Mouse (Mus musculus) lung, adult 18-20 months (tissue): ENCODE measurements at regions not wholly inside any gene's neighbourhood (a gene's known extent, or its start where the extent isn't known, plus 50 kb on each side); places are given as distances from the start of the nearest gene placed in this dataset.

Experiments
- DNase-seq, 2 experiments: peaks; one replicate each; pipeline ENCODE4 v3.0.0; 2022; ENCODE audit warnings: mixed read lengths in 2 of 2

DNA sequence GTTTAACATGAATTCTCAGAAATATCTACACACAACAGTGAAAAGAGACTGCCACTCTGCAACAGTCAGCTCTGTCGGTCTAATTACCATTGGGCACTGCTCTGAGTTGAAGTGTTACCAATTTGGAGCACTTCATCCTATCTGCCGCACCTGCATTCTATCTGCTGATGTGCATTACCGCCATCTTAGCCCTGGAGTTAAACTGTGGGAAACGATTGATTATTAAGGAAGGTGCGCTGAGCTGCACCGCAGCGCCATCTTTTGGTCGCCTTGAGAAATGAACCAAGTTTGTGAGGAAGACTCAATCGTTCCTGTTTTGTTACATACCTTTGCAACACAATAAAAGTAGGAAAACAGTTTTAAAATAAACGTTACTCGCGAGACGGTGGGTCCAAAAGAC lies 110.5 kb downstream of the Rergl start:
- DNase-seq = no peak

DNA sequence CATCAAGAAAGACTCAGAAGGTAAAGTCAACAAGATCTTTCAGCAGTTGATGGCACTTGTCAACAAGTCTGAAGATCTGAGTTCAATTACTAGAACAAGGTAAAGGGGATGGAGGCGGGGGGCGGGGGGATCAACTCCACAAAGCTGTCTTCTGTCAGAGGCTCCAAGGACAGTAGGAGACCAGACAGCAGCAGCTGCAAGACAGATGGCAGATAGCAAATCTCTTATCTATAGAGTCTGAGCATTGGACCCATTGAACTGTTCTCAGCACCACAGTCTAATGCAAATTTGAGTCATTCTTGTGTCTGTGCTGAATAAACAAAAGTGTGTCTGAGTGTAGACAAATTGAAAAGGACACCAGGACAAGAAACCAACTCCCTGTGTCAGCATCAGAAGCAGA lies 150.8 kb downstream of the Rergl start:
- DNase-seq = no peak

DNA sequence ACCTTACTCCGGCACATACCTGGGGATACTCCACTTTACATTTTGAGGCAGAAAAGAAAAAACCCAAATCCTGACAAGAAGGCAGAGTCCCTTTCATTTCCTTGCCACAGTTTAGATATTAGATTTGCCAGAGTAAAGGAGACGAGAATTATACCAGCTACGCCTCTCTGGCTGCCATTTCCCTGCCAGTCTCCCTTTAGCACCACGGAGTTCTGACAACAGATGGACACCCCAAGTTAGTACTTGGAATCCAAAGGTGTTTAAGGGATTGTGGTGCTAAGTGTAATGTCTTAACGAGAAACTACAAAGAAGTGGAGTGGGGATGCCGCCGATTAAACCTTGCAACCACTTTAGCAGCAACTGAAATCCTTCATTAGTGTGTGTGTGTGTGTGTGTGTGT lies 176.6 kb downstream of the Rergl start:
- DNase-seq = no peak

DNA sequence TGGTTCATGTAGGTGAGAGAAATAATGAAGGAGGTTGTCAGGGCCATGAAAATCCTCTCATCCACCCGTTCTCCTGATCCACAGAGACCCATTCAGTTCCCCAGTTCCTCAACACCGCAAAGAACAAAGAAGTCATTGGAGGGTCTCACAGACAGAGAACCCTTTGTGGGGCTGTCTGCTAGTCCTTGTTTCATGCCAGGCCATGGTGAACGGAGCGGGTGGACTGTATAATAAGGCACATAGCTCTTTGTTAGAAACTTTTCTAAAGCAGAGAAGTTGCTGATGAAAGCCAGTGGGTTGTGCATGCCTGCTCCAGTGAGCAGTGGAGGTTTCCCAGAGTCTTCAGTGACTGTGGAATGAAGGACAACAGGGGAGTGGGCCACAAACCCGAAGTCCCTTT lies 194.1 kb downstream of the Rergl start:
- DNase-seq = no peak

DNA sequence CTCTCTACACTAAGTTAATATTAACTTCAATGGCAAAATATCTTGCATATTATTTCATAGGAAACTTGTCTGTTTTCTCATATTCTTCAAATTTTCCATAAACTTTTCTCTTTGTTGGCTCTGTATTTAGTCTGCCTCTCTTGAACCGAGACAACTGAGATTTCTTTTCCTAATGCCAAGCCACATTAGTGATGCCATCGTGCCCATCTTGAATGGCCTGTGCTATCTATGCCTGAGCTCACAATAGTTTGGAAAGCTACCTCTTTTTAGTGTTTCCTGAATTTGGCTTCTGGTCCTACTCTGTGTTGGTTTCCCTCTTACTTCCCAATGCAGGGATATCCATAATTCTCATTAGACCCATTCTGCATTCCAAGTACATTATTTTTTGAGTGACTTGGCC lies 197.5 kb downstream of the Rergl start:
- DNase-seq = no peak

DNA sequence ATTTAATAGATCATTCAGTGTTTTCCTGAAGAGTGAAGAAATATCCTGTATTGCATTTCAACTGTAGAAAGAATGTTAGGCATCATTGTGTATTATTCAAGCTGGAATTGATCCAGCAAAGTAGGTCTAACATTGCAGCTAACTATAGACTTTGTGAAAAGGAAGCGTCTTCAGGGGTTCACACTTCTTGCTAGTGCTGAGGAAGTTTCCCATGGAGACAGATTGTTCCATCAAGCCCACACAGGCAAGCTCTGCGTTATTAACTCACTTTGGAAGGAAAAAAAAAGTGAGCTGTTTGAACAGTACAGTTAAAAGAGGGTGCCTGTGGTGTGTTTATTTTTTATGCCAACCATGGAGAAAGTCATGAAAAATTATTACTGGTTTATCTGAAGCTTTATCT lies 206.1 kb downstream of the Rergl start:
- no peak for DNase-seq

DNA sequence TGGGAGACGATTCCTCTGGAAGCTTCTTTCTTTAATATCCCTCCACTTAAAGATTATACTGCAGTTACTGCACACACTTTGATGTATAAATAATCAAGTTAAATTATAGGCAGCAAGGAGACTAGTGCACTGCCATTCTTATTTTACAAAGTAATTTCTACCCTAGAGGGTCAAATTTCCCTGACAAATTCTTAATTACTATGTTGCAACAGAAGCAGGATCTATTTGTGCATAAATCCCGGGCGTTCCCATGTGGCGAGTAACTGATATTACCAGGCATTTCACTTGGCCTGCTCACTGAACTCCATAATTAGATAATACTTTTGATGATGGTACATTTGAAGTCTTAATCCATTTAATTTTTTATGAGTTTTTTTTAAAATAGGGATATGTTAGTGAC lies 222.7 kb downstream of the Rergl start:
- DNase-seq = no peak

DNA sequence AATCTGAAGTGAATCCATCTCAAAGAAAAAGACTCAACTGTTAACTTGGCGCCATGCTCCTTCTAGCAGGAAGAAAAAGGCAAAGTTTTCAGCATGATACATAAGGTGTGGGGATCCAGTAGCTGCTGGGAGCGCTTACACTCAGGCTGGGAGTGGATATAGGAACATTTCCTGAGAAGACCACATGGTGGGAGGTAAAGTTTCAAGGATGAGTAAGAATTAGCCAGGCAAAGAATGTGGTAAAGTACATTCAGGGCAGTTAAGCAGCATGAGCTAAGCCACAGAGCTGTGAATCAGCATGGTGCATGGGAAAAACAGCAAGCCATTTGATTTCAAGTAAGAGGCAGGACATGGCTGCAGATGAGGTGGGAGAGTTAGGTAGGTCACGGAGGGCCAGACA lies 226.3 kb downstream of the Rergl start:
- DNase-seq = no peak

DNA sequence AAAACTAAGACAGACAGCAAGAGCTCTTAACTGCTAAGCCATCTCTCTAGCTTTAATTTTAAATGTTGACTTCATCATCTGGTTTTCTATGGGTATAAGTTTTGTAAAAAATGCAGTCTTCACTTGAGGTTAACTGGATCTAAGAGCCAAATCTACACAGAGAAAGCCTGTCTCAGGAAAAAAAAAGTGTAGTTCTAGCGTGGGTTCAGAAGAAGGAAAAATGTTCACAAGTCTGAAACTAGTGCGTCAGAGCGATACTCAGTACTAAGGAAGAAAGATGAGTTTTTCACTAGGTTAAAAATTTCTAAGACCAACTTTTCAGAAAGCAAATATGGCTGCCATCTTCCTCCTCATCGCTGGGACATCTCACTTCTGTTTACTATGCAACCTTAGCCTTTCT lies 248.1 kb downstream of the Rergl start:
- DNase-seq = no peak

DNA sequence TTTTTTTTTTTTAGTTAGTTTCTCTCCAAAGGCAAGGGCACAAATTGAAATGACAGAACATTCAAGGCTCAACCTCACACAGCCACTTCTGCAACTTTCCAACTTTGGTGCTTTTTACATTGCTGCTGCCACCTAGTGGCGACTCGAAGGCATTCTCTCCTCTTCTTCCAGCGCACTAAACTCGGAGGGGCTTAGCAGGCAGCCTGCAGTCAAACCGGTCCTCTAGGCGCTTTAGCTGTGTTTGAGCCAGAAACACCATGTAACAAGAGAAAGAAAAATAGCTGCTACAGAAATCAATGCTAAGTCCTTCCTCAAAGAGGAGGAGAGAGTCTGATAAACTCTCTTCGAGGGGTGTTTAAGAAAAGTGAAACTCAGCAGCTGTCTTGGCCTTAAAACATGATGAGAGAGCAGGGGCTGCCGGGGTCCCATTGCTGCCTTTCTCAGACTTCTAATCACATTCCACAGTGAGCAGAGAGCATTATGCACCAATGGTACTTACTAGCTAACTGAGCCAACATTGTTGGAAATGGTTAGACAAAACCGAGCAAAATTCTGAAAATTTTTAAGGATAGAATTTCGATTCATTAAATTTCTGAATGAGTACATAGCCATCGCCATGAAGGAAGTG lies 252.7 kb downstream of the Rergl start:
- peak; percentile 3 to 6 for DNase-seq

DNA sequence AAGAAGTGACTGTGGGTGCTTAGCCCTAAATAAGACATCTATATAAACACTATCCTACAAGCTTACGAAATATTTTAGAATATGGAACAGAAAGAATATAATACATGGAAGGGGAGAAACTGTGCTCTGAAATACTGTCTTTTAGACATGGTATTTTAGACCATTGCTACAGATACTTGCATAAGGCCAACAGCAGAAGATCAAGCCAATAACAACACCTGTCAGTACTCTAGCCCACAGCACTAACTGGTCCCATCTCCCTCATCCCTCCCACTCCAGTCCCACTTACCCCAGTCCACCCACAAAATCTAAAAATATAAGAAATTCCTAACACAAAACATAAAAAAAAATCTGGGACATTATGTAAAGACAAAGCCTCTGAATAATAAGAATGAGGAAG lies 275.6 kb downstream of the Rergl start:
- DNase-seq = no peak

DNA sequence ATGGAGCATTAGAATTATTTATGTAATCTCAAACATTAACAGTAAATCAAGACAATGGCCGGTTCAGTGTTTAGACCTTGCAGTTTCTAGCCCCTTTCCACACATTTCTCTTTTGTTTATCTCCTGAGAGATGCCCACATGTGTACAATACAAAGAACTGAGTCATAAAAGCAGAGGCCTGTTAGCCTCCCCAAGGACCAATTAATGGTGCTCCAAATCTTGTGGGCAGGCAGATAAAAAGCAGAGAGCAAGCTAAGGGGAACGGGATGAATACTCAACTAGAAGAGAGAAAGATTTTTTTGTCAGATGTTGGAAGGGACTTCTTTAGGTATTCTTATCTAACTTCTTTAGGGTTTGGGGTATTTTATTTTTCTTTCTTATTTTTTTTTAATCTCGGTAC lies 287.3 kb downstream of the Rergl start:
- DNase-seq = no peak

DNA sequence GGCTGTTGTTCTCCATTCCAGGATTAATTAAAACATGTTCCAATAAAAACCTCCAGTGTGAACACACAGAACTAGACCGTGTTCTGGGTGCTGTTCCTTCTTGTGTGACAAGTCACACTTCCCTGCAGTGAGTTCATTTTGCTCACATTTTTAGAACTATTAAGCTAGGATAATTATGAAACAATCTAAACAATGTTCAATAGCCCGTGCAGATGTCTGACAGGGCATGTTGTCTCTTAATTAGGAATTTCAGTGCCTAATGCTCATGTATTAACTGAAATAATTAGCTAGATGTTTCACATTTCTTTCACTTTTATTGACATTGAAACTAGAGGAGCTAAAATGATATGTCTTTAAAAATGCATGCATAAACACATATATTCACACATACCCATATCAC lies 291.5 kb downstream of the Rergl start:
- no peak for DNase-seq

DNA sequence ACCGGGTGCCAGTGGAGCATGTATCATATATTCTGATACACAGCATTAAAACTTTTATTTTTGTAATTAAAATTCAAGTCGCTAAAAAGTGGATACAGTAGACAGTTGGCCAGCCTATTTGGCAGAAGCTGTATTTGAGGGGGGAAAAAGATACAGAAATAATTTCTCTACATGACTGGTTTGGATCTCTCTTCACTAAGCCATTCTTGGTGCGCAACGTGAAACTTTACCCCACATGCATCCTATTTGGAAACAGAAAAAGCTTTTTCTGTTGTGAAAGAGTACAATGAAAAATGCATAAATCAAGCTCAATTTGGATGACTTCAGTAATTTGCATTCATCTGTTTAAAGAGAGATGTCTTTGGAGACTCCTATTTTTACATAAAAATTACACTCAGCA lies 303.2 kb downstream of the Rergl start:
- DNase-seq = no peak

DNA sequence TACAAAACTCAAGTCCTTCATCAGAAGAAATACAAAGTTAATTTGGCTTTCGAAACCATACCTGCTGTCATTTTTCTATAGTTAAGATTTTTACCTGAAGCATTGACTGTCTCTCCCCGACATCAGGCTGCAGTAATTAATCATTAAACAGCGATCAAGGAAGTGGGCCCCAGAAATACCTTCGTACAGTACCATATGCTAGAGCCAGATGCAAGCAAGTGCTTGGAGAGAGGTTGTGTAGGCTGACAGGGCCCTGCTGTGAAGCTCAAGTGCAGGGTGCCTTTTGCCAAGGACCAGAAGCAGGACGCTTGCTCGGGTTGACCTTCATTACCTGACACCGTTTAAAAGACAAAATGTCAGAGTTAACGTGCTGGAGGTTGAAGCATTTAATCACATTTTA lies 315.3 kb downstream of the Rergl start:
- no peak for DNase-seq

DNA sequence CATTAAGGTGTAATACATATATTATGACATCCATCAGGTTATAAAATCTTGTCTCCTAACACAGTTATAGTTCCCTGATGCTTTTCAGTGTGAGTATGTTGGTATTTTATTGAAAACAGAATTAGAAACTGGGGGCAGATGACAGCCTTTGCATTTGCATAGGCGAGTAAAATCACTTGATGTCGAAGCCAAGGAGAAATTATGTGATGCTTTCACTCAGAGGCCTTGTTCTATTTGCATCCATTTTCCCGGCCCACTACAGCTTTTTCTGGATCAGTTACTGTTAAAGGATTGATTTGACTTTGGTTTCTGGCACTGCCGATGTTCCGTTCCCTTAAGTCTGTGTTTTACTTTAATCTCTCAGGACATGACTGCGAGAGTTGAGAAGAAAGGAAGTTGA lies 341.4 kb downstream of the Rergl start:
- no peak for DNase-seq

DNA sequence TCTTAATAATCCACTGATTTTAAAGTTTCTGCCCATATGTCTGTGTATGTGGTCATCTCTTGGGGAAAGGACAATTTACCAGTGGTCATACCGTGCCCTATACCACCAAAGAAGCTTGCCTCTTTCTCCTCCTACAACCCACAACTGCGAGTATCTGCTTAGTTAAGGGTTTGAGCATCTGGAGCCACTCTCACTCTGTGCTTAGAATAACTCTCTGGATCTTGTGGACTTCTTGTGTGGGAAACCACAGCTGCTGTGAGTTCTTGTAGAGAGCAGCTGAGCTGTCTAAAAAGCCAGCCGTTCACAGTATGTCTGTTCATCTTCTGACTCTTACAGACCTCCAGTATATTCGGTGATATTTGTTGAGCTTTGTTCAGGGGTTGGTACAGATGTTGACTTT lies 342.0 kb downstream of the Rergl start:
- DNase-seq = no peak

DNA sequence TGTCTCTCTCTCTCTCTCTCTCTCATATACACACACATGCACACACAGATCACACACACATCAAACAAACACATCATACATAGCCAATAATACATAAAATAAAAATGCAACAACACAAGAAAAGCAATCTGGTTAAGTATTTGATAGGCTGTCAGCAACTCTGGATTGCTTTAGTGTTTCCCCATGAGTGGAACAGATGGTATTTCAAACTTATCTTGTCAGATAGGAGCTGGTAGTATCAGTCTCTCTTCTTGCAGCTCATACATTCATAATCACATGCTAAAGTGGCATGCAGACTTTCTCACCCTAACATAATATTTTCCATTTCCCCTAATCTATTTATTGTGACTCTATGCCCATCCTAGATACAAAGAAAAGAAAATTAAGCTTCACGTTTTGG lies 347.0 kb downstream of the Rergl start:
- no peak for DNase-seq

DNA sequence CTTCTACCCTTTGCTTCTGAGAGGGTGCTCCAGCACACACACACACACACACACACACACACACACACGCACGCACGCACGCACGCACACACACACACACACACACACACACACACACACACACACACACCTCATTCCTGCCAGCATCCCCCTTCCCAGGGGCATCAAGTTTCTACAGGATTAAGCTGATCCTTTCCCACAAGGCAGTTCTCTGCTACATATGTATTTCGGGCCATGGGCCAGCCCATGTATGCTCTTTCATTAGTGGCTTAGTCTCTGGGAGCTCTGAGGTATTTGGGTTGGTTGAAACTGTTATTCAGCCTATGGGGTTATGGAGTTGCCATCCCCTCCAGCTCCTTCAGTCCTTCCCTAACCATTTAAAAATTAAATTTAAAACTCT lies 366.1 kb downstream of the Rergl start:
- DNase-seq = no peak

DNA sequence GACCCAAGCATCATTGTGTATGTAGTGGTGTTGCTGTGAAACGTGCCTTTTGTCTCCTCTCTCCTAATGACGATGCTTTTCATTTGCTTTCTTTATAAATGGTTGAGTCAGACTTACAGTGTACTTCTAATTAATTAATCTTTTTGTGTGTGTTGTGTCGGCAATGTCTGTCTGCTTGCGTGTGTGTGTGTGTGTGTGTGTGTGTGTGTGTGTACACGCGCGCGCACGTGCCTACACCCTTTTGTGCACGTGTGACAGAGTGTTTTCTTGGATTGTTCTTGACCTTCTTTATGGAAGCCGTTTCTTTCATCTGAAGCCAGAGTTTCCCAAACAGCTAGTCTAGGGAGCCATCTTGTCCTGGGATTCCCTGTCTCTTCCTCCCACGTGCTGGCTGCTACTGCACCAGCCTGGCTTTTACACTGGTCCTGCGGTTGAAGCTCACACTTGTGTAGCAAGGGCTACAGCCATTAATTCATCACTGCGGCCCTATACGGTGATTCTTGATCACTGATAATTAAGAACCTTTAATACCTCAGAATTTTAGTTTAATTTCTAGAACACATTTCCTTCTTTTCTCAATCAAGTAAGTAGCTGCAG lies 369.6 kb downstream of the Rergl start:
- DNase-seq = no peak

DNA sequence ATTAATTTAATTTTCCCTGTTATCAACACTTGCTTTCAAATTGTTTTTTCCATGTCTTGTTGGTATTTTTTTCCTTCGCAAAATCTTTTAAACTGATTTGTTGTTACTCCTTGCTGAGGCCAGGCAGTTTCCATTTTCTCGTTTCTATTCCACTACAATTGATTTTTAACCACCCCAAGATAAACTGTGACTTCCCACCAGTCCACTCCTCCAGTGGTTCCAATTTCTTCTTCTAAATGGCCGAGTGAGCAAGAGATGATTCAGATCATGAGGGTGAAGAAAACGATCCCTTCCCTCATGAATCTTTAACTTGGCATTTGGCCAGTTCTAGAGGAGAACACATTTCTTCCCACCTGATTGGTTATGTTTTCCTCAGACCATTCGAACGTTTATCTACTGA lies 393.5 kb downstream of the Rergl start:
- DNase-seq = no peak

DNA sequence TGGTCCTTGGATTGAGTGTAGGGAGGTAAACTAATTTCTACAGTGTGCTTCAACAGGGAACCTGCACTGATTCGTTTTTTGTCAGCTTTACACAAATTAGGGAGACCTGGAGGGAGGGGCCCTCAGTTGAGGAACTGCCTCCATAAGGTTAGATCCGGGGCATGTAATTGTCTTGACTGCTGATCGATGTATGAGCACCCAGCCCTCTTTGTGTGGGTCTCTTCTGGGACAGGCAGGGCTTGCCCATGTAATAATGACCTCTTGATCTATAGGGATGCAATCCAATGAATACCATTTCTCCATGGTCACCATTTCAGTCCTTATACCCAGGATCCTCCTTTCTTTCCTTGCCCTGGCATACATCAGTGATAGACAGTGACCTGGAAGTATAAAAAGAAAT lies 398.4 kb downstream of the Rergl start:
- no peak for DNase-seq

DNA sequence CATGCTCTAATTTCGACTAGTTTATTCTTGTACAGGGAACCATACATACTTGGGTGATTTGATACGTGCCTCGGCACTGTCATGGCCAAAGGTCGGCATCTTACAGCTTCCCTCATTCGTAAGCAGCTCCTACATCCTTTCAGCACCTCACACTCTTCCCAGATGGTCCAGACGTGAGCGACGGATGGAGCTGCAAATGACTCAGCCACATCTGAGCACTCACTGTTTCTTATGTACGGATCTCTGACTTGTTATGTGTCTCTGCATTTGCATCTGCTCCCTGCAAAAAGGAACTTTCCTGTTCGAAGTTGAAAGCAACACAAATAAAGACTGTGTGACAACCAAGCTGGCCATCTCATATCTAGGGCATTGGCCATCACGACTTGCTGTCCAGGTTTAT lies 402.5 kb downstream of the Rergl start:
- DNase-seq = no peak

DNA sequence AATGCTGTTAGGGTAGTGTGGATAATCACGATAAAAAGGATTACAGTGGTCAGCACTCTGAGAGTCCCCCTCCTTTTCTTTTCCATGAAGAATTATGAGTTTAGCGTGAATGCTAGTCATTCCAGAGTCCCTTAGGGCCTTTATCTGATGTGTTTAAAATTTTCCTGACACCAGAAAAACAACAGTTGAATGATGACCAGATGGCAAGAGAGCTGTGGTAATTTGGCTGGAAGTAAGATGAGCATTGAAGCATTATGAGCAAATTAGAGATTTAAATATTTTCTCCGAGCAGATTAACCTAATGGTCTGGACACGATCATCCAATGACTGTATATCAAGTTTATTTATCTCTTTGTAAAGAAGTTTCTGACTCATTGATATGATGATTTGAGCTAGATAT lies 417.1 kb upstream of the Igbp1b start:
- DNase-seq = no peak

DNA sequence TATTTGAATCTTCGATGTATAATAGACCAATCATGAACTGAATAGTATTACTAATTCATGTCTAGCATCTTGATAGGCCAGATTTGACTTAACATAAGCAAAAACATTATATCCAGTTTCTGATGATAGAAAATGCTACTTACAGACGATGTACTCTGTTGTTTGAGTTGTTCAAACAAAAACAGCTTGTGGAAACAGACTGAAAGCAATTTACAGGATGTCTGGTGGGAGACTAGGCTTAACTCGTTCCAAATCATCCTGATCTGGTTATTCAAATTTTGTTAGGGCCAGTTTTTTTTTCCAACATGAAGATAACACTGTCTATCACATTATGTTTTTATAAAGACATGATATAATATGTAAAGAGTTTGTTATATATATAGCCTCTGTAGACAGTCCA lies 369.4 kb upstream of the Igbp1b start:
- no peak for DNase-seq

DNA sequence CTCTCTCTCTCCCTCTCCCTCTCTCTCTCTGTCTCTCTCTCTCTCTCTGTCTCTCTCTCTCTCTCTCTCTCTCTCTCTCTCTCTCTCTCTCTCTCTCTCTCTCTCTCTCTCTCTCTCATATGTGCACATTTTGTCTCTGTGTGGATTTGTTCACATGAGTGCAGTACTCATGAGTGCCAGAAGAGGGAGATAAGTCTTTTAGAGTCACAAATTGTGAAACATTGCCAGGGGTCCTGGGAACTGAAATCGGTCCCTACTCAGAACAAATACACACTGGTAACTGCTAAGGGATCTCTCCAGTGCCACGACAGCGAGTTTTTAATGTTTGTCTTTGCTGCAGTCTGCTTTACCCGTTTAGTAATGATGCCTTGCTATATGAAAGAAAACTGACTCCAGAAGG lies 356.2 kb upstream of the Igbp1b start:
- DNase-seq = no peak
